Mouse (Mus musculus): ENCODE results near the gene Gm8720.
"Not testable (repeated sequence)": the region's sequence is repeated elsewhere in the genome, so short reads cannot be mapped to it uniquely, and the experiment has no call there.

Gene Gm8720

GRCm38 (mm10) chr7:23067356-23067755, at the start of gene Gm8720:
Gm8720 (minus strand) TSS chr7:23067456.
- DNase-seq, result not testable (repeated sequence)

GRCm38 (mm10) chr7:23055240-23055639, 12.0 kb downstream of the Gm8720 start, which contains the start of gene Vmn1r163:
Vmn1r163 (plus strand) TSS chr7:23055540.
- not testable (repeated sequence) for DNase-seq

- DNase-seq, result not testable (repeated sequence)
These were observed 47.4 kb downstream of the Gm8720 start, which contains the start of gene Gm4216 for GRCm38 (mm10) chr7:23019823-23020222. Gm4216 (minus strand) TSS chr7:23019923.

Data from cerebellum, adult 11 months (tissue).